Mouse (Mus musculus): ENCODE results near the gene Xpnpep3.

The Xpnpep3 gene

GRCm38 (mm10) chr15:81399297-81399637, 671 bp upstream of the Xpnpep3 start:
- DNase-seq (ENCODE audit: low read depth, low spot score): no peak

- no peak for DNase-seq (ENCODE audit: low read depth, low spot score)
Observed at GRCm38 (mm10) chr15:81405008-81405407, 5.1 kb downstream of the Xpnpep3 start.

GRCm38 (mm10) chr15:81408199-81408598, 8.3 kb downstream of the Xpnpep3 start, which contains the start of gene Dnajb7:
Gene Dnajb7 (minus strand): TSS chr15:81408299.
- no peak for DNase-seq (ENCODE audit: low read depth, low spot score)

- DNase-seq (ENCODE audit: low read depth, low spot score): peak; percentile 87
Observed at GRCm38 (mm10) chr15:81416763-81417310, 16.9 kb downstream of the Xpnpep3 start.

GRCm38 (mm10) chr15:81418065-81418464, 18.1 kb downstream of the Xpnpep3 start:
- no peak for DNase-seq (ENCODE audit: low read depth, low spot score)

GRCm38 (mm10) chr15:81421454-81421853, 21.5 kb downstream of the Xpnpep3 start:
- DNase-seq (ENCODE audit: low read depth, low spot score): no peak

GRCm38 (mm10) chr15:81422156-81422681, 22.3 kb downstream of the Xpnpep3 start:
- DNase-seq (ENCODE audit: low read depth, low spot score): no peak

GRCm38 (mm10) chr15:81425311-81425710, 25.4 kb downstream of the Xpnpep3 start:
- DNase-seq (ENCODE audit: low read depth, low spot score): peak; percentile 28

- no peak for DNase-seq (ENCODE audit: low read depth, low spot score)
Observed at GRCm38 (mm10) chr15:81427947-81428346, 28.0 kb downstream of the Xpnpep3 start.

- no peak for DNase-seq (ENCODE audit: low read depth, low spot score)
Observed at GRCm38 (mm10) chr15:81431195-81431594, 31.3 kb downstream of the Xpnpep3 start.

GRCm38 (mm10) chr15:81438345-81438744, 38.4 kb downstream of the Xpnpep3 start:
- no peak for DNase-seq (ENCODE audit: low read depth, low spot score)

GRCm38 (mm10) chr15:81439236-81439635, 39.3 kb downstream of the Xpnpep3 start:
- DNase-seq (ENCODE audit: low read depth, low spot score): no peak

- DNase-seq (ENCODE audit: low read depth, low spot score): peak; percentile 62
Observed at GRCm38 (mm10) chr15:81448463-81448862, 48.5 kb downstream of the Xpnpep3 start.

GRCm38 (mm10) chr15:81461523-81461922, 61.6 kb downstream of the Xpnpep3 start:
- DNase-seq (ENCODE audit: low read depth, low spot score): peak; percentile 47

GRCm38 (mm10) chr15:81465016-81465660, 65.2 kb downstream of the Xpnpep3 start:
- no peak for DNase-seq (ENCODE audit: low read depth, low spot score)

GRCm38 (mm10) chr15:81465901-81466737, 66.2 kb downstream of the Xpnpep3 start, which contains the start of gene Rbx1:
Gene Rbx1 (plus strand): TSS chr15:81466296.
- peak; percentile 99 for DNase-seq (ENCODE audit: low read depth, low spot score)

GRCm38 (mm10) chr15:81466738-81467113, 66.8 kb downstream of the Xpnpep3 start:
- no peak for DNase-seq (ENCODE audit: low read depth, low spot score)

- peak; percentile 32 for DNase-seq (ENCODE audit: low read depth, low spot score)
Observed at GRCm38 (mm10) chr15:81470735-81471134, 70.8 kb downstream of the Xpnpep3 start.

- DNase-seq (ENCODE audit: low read depth, low spot score): no peak
Observed at GRCm38 (mm10) chr15:81472256-81472655, 72.3 kb downstream of the Xpnpep3 start.

- DNase-seq (ENCODE audit: low read depth, low spot score): peak; percentile 46
Observed at GRCm38 (mm10) chr15:81475654-81476053, 75.7 kb downstream of the Xpnpep3 start.

GRCm38 (mm10) chr15:81476597-81476996, 76.7 kb downstream of the Xpnpep3 start:
- peak; percentile 75 for DNase-seq (ENCODE audit: low read depth, low spot score)
